Mouse (Mus musculus) leukemia stem cell, adult 10-12 weeks (primary cell): ENCODE data around the gene Cyp26c1. TPM values are rescaled to one million over a fixed set of nuclear protein-coding genes. Genes with fewer than 3 reads are reported as not detected.

Experiments used
- polyA plus RNA-seq: library from polyadenylated mRNA; stranded (reverse); fragments of >175 nt; gene quantifications from 2 replicates; pipeline ENCODE4 v1.2.3, GENCODE M21; 2012; ENCODE audit warnings: low replicate concordance

Cyp26c1 gene
- polyA plus RNA-seq: 0.10 and 0.33 TPM in 2 replicates

DNA sequence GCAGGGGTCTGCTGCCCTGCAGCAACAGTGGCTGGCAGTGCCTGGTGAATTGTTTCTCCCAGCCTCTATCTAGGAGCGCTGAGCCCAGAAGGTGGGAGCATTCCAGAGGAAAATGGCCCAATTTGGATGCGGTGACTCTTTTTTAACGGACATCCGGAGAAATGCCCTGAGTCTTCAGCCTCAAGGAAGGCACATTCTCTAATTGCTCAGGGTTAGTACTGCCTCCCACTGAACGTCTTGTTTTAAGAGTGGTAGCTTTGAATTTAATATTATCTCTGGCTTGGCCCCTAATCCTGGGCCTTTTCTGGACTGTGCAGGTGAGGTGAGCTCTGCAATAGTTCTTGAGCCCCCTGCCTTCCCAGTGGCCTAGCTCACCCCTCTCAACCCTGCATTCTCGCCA, at the start of gene Cyp26c1:
TSS of gene Cyp26c1 (plus strand) at position 301 of the 400 bp plus-strand sequence.

DNA sequence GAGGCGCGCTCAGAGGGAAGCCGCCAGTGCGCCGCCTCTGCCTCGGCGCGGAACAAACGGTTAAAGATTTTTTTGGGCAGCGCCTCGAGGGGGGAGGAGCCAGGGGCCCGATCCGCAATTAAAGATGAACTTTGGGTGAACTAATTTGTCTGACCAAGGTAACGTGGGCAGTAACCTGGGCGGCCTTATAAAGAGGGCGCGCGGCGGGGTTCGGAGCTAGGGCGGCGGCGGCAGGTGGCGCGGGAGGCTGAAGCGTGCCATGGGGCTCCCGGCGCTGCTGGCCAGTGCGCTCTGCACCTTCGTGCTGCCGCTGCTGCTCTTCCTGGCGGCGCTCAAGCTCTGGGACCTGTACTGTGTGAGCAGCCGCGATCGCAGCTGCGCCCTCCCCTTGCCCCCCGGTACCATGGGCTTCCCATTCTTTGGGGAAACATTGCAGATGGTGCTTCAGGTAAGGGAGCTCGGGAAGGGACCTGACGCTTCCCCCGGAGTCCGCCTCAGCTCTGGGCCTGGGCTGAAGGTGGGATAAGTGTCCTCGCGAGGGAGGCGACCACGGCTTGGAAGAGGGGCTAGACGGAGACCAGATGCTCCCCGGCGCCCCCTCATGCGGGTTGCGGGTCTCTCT, 12.4 kb downstream of the Cyp26c1 start, which contains the start of gene Cyp26a1:
TSS of gene Cyp26a1 (plus strand) at position 148 of the 622 bp plus-strand sequence.

Other genes starting within 250 kb of the Cyp26c1 start
- 11.7 and 18.7 TPM in 2 replicates for gene Exoc6, start 135.2 kb upstream of the Cyp26c1 start, polyA plus RNA-seq
- 0.34 TPM in 1 of 2 replicates, not detected in the other for gene Cyp26a1, start 12.2 kb downstream of the Cyp26c1 start, polyA plus RNA-seq